Mouse (Mus musculus): ENCODE measurements around the gene Atoh8. TPM values are rescaled to one million over a fixed set of nuclear protein-coding genes. Genes with fewer than 3 reads are reported as not detected.

Atoh8 gene
- polyA plus RNA-seq (2016; fragmentation: Nextera tagmentation; extraction: Ambion mirVana), result 2.0 and 2.1 TPM in 2 replicates

DNA sequence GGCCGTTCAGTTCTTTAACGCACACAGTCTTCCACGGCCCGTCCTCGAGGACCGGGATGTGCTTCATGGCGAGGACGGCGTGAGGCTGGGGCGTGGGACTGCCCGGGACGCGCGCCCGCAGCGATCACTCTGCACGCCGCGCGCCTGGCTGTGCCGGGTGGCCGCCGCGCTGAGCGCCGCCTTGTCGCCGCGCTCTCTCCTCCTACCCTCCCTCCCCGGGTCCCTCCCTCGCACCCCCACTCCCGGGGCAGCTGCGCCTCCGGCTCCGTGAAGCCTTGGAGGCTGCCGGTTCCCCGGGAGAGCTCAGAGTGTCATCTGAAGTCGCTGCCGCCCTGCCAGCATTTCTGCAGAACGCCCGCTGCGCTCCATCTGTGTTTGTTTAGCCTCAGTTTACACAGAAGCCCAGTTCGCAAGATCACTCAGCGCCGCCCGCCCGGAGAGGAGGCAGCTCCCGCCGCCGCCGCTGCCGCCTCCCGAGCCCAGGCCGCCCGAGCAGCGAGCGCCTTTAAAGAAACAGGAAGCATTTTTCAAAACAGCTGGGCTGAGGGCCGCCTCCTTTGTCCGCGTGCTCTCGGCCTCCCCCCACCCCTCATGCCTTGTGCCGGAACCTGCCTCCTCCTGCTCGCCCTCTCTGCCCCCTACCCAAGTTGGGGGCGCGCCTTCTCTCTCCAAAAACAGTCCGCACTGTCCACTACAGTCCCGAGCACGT lies at the start of gene Atoh8:
Atoh8 (minus strand) TSS at position 480 of the 709 bp plus-strand sequence.
- no peak for ATAC-seq
- no peak within 1 kb of the TSS for H3K27ac ChIP-seq
- H3K4me2 ChIP-seq, result peak within 1 kb of the TSS; percentile 75
- peak within 1 kb of the TSS; percentile 50 for H3K4me3 ChIP-seq
- H3K9ac ChIP-seq, result 0 out of 2 replicates have a peak within 1 kb of the TSS, but pooled peaks have one; percentile 4
- no peaks in the 10 kb centered on the region for H3K9me3 ChIP-seq (replicated peaks)
- H3K4me1 ChIP-seq, result 0 out of 2 replicates have a peak, but pooled peaks cover 13% of the 10 kb centered on the region
- 3% methylated on average over 56 of the region's 68 CpGs for WGBS (ENCODE audit: insufficient replicate concordance)
- no peaks in the 10 kb centered on the region for H3K36me3 ChIP-seq
- H3K27me3 ChIP-seq (replicated peaks), result peaks cover 100% of the 10 kb centered on the region

DNA sequence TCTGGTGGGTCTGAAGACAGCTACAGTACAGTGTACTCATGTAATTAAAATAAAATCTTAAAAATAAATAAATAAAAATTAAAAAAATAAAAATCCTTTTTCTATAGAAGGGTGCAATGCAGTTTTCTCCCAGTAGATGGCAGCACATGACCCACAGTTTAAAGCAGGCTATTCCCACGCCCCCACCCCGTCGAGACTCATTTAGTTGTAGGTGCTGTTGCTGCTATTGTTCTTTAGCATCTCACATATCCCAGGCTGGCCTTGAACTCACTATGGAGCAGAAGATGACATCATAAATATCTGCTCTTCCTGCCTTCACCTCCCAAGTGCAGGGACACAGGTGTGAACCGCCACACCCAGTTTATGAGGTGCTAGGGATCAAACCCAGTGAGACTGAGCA lies 48.5 kb upstream of the Atoh8 start:
- ATAC-seq, result no peak
- Histone ChIP-seq H3K4me2 (no peak overlapping the region), H3K36me3 (no peaks in the 10 kb centered on the region), H3K9me3 (replicated peaks) (no peaks in the 10 kb centered on the region), H3K4me3 (no peak overlapping the region), H3K27ac (no peak overlapping the region), H3K4me1 (peaks cover 38% of the 10 kb centered on the region), H3K27me3 (replicated peaks) (peaks cover 25% of the 10 kb centered on the region), H3K9ac (no peak overlapping the region)
- 24% methylated on average over 4 of the region's 4 CpGs for WGBS (ENCODE audit: insufficient replicate concordance)

DNA sequence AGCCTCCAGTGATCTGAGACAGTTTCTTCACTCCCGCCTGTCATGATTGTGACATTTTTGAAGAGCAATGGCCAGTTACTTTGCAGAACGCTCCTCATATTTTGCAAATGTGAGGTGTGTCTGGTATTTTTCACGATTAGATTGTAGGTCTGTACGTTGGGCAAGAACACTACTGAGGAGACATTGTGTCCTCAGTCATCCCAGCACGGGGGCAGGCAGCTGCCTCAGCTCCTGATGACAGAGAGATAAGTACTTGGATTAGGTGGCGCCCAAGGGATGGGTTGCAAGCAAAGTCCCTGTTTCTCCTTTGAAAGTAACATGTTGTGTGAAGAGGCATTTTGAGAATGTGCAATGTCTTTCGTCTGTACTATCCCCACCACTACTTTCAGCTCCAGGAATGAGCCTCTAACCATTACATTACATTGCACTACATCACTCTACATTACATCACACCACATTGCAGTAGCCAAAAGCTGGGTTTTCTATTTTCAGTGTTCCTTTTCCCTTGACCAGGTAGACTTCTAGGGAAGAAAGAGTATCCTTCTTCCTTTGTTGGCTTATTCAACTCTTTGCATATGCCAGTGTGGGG lies 45.1 kb upstream of the Atoh8 start:
- peak overlapping the region; percentile 60 for H3K9ac ChIP-seq
- peaks cover 63% of the 10 kb centered on the region for H3K4me1 ChIP-seq
- H3K4me3 ChIP-seq, result no peak overlapping the region
- no peaks in the 10 kb centered on the region for H3K36me3 ChIP-seq
- H3K4me2 ChIP-seq, result peak overlapping the region; percentile 61
- H3K27ac ChIP-seq, result peak overlapping the region; percentile 96
- 31% methylated on average over 7 of the region's 7 CpGs for WGBS (ENCODE audit: insufficient replicate concordance)
- H3K27me3 ChIP-seq (replicated peaks), result no peaks in the 10 kb centered on the region
- H3K9me3 ChIP-seq (replicated peaks), result no peaks in the 10 kb centered on the region
- ATAC-seq, result peak; percentile 72

DNA sequence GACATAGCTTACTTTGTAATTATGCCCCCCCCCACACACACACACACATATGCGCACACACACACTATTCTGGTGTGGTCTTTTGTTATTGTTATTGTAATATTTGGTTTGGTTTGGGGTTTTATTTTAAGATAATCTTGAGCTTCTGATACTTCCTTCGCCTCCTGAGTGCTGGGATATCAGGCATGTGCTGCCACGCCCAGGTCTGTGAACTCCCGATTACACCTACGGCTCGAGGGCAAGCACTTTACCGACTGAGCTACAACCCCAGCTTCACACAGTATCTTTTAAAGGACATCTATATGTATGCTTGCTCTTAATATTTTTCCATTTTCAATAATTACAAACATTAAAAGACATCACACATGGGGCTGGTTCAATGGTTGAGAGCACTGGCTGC lies 44.1 kb upstream of the Atoh8 start:
- peak overlapping the region; percentile 61 for H3K4me2 ChIP-seq
- no peaks in the 10 kb centered on the region for H3K9me3 ChIP-seq (replicated peaks)
- H3K4me1 ChIP-seq, result peaks cover 71% of the 10 kb centered on the region
- peak overlapping the region; percentile 60 for H3K9ac ChIP-seq
- 20% methylated on average over 7 of the region's 7 CpGs for WGBS (ENCODE audit: insufficient replicate concordance)
- H3K36me3 ChIP-seq, result no peaks in the 10 kb centered on the region
- H3K27ac ChIP-seq, result peak overlapping the region; percentile 96
- 0 out of 2 replicates have a peak overlapping the region, but pooled peaks have one; percentile 9 for H3K4me3 ChIP-seq
- no peaks in the 10 kb centered on the region for H3K27me3 ChIP-seq (replicated peaks)
- peak; percentile 92 for ATAC-seq

DNA sequence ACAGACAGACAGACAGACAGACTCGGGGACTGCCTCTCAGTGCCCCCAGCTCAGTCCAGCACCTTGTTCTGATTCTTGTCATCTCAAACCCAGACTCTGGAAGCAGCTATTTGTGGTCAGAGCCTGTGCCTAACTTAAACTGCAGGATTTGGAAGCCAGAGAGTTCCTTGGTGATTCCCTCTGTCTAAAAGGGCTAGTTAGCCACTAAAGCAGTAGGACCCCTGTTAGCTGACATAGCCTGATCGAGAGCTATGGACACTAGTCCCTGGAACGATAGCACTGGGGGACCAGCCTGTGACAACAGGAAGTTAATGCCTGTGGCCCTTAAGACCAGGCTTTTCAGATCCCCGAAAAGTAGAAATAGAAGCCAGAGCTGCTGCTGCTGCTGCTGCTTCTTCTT lies 43.5 kb upstream of the Atoh8 start:
- no peaks in the 10 kb centered on the region for H3K36me3 ChIP-seq
- peak overlapping the region; percentile 61 for H3K4me2 ChIP-seq
- ATAC-seq, result no peak
- 22% methylated on average over 4 of the region's 4 CpGs for WGBS (ENCODE audit: insufficient replicate concordance)
- H3K9me3 ChIP-seq (replicated peaks), result no peaks in the 10 kb centered on the region
- no peak overlapping the region for H3K4me3 ChIP-seq
- peaks cover 72% of the 10 kb centered on the region for H3K4me1 ChIP-seq
- peak overlapping the region; percentile 55 for H3K9ac ChIP-seq
- H3K27me3 ChIP-seq (replicated peaks), result no peaks in the 10 kb centered on the region
- H3K27ac ChIP-seq, result peak overlapping the region; percentile 96

DNA sequence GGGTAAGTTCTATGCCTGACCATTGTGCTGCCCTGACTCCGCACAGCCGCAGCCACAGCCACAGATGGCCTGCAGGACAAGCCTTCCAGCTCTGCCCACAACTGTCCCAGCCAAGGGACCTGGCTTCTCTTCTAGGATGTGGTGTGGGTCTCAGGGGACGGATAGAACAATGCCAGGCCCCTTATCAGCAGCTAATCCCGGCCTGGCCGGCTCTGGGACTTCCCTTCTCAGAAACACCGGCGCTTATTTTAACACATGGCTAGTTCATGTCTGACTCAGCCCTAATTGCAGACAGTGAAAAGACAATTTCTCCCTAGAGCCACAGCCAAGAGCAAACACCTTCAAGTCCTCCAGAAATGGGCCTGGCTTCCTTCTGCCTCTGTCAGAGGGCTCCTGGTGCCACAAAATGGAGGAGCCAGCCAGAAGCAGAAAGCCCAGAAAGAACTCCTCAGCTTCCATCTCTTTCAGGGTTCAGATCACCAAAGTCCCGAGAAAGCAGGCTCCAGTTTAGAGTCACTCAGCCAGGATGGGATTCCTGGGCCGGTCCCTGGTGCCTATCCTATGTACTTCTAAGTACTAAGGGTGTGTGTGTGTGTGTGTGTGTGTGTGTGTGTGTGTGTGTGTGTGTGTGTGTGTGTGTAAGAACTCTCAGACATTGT lies 42.3 kb upstream of the Atoh8 start:
- 30% methylated on average over 9 of the region's 9 CpGs for WGBS (ENCODE audit: insufficient replicate concordance)
- peak; percentile 3; the same call in 1 of the 2 replicates for ATAC-seq
- Histone ChIP-seq H3K9ac (peak overlapping the region; percentile 55), H3K4me2 (no peak overlapping the region), H3K36me3 (no peaks in the 10 kb centered on the region), H3K27me3 (replicated peaks) (no peaks in the 10 kb centered on the region), H3K9me3 (replicated peaks) (no peaks in the 10 kb centered on the region), H3K27ac (peak overlapping the region; percentile 96), H3K4me3 (no peak overlapping the region), H3K4me1 (peaks cover 84% of the 10 kb centered on the region)

DNA sequence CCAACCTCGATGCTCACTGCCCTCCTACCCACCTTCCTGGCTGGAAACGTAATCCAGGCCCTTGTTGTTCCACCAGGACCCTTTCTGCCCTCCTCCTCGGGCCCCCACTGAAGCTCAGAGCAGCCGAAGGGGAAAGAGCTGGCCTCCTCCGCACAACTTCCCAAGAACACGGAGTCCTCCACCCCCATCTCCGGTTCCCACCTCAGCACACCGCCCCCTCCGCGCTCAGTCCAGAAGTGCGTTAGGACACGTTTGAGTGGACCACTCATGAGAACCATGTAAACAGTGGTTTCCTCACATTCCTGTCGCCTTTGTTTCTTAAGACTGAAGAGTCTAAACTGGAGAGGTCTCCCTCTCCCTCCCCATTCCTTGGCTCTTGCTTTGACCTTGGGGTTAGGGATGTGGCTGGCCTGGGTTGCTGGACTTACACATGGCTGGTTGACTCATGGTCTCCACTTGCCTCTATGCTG lies 41.6 kb upstream of the Atoh8 start:
- ATAC-seq, result no peak
- Histone ChIP-seq H3K4me3 (no peak overlapping the region), H3K9ac (no peak overlapping the region), H3K4me1 (peaks cover 90% of the 10 kb centered on the region), H3K4me2 (no peak overlapping the region), H3K9me3 (replicated peaks) (no peaks in the 10 kb centered on the region), H3K27ac (peak overlapping the region; percentile 96), H3K36me3 (no peaks in the 10 kb centered on the region), H3K27me3 (replicated peaks) (no peaks in the 10 kb centered on the region)
- 67% methylated on average over 13 of the region's 13 CpGs for WGBS (ENCODE audit: insufficient replicate concordance)

DNA sequence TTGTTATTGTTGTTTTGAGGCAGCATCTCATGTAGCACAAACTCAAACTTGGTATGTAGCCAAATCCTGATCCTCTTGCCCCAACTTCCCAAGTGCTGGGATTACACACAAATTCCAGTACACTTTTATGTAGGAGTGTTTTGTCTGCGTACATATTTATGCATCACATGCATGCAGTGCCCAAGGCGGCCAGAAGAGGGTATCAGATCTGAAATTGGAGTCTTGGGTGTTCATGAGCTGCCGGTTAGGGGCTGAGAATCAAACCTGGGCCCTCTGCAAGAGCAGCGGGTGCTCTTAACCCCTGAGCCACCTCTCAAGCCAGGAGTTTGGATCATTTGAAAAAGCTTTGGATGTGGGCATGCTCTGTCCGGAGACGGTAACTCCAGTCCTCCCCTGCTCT lies 40.8 kb upstream of the Atoh8 start:
- Histone ChIP-seq H3K27ac (peak overlapping the region; percentile 96; the same call in 1 of the 2 replicates), H3K9ac (no peak overlapping the region), H3K4me2 (no peak overlapping the region), H3K36me3 (no peaks in the 10 kb centered on the region), H3K27me3 (replicated peaks) (0 out of 2 replicates have a peak, but pooled peaks cover 6% of the 10 kb centered on the region), H3K4me1 (peaks cover 90% of the 10 kb centered on the region), H3K4me3 (no peak overlapping the region), H3K9me3 (replicated peaks) (no peaks in the 10 kb centered on the region)
- WGBS (ENCODE audit: insufficient replicate concordance), result 88% methylated on average over 6 of the region's 6 CpGs
- ATAC-seq, result no peak

DNA sequence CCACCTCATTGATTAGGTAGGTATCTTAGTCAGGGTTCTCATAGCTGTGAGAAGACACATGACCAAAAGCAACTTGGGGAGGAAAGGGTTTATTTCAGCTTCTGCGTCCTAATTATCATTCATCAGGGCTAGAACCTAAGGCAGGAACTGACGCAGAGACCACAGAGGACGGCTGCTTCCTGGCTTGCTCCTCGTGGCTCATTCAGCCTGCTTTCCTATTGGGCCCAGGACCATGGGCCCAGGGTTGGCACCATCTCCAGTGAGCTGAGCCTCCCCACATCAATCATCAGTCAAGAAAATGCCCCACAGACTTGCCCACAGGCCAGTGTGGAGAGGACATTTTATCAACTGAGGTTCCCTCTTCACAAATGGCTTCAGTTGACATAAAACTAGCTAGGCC lies 40.1 kb upstream of the Atoh8 start:
- H3K36me3 ChIP-seq, result no peaks in the 10 kb centered on the region
- H3K4me2 ChIP-seq, result no peak overlapping the region
- 0 out of 2 replicates have a peak, but pooled peaks cover 6% of the 10 kb centered on the region for H3K27me3 ChIP-seq (replicated peaks)
- peaks cover 90% of the 10 kb centered on the region for H3K4me1 ChIP-seq
- H3K9me3 ChIP-seq (replicated peaks), result no peaks in the 10 kb centered on the region
- H3K27ac ChIP-seq, result peak overlapping the region; percentile 56; the same call in 1 of the 2 replicates
- 31% methylated on average over 4 of the region's 4 CpGs for WGBS (ENCODE audit: insufficient replicate concordance)
- no peak overlapping the region for H3K9ac ChIP-seq
- ATAC-seq, result no peak
- no peak overlapping the region for H3K4me3 ChIP-seq

DNA sequence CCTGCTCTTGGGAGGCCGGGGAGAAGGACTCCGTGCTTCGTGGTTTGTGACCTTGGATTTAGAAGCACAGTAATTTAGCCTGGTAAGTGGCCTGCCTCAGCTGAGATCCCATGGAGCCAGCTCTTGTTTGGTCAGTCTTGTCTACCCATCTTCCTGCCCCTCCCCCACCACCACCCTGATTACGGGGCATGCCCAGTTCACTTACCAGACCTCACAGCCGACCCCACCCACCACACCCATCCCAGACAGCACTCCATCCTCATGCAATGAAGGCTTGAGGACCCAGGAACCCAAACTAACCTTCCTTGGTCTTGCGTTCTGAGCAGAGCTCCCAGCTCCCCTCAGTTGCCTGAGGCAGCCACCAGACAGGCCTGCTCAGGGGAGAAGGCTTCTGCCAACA lies 37.8 kb upstream of the Atoh8 start:
- Histone ChIP-seq H3K4me3 (no peak overlapping the region), H3K27me3 (replicated peaks) (peaks cover 27% of the 10 kb centered on the region), H3K9me3 (replicated peaks) (no peaks in the 10 kb centered on the region), H3K27ac (peak overlapping the region; percentile 79), H3K9ac (peak overlapping the region; percentile 51), H3K4me1 (peaks cover 68% of the 10 kb centered on the region), H3K36me3 (no peaks in the 10 kb centered on the region), H3K4me2 (peak overlapping the region; percentile 55)
- 51% methylated on average over 6 of the region's 6 CpGs for WGBS (ENCODE audit: insufficient replicate concordance)
- ATAC-seq, result peak; percentile 79

DNA sequence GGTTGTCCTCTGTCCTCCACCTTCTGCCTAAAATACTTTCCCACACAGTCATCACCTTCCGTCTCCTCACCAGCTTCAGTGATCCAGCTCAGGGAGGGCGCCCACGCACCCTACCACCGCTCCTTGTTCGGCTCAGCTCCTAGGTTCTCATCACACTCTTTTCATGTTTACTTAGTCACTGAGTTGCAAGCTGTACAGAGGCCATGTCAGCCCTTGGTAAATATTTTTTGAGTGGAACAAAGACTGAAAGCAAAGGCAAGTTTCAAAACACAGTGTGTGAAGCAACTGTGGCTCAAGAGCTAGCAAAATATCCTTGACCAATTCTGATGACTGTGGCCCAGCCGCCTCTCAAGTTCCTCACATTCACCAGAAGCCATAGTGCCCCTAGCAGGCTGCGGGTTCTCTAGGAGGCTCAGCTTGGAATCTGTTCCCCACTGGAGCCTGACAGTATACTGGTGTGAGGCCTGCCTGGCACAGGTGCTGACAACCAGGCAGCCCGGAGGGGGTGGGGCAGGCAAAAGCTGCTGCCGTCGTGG lies 36.9 kb upstream of the Atoh8 start:
- 74% methylated on average over 10 of the region's 10 CpGs for WGBS (ENCODE audit: insufficient replicate concordance)
- peak overlapping the region; percentile 55; the same call in 1 of the 2 replicates for H3K4me2 ChIP-seq
- no peaks in the 10 kb centered on the region for H3K9me3 ChIP-seq (replicated peaks)
- no peak overlapping the region for H3K4me3 ChIP-seq
- H3K9ac ChIP-seq, result peak overlapping the region; percentile 51; the same call in 1 of the 2 replicates
- peak overlapping the region; percentile 79 for H3K27ac ChIP-seq
- H3K36me3 ChIP-seq, result no peaks in the 10 kb centered on the region
- peaks cover 34% of the 10 kb centered on the region for H3K27me3 ChIP-seq (replicated peaks)
- H3K4me1 ChIP-seq, result peaks cover 59% of the 10 kb centered on the region
- ATAC-seq, result peak; percentile 23; the same call in 1 of the 2 replicates

Data from liver, embryonic 12.5 days (tissue).